Mouse (Mus musculus): Measurements from ENCODE around the gene Rcc2.

Rcc2 gene

GRCm38 (mm10) chr4:140710781-140711180 is 10.4 kb downstream of the Rcc2 start:
- DNase-seq (ENCODE audit: low spot score): no peak

- DNase-seq (ENCODE audit: low spot score): no peak
Observed at GRCm38 (mm10) chr4:140711360-140711759, 11.0 kb downstream of the Rcc2 start.

- DNase-seq (ENCODE audit: low spot score): peak; percentile 96
Observed at GRCm38 (mm10) chr4:140713480-140714365, 13.4 kb downstream of the Rcc2 start.

GRCm38 (mm10) chr4:140714586-140714985 is 14.2 kb downstream of the Rcc2 start:
- no peak for DNase-seq (ENCODE audit: low spot score)

- no peak for DNase-seq (ENCODE audit: low spot score)
Observed at GRCm38 (mm10) chr4:140716994-140717393, 16.7 kb downstream of the Rcc2 start.

- no peak for DNase-seq (ENCODE audit: low spot score)
Observed at GRCm38 (mm10) chr4:140718436-140718835, 18.1 kb downstream of the Rcc2 start.

GRCm38 (mm10) chr4:140720091-140720490 is 19.8 kb downstream of the Rcc2 start:
- no peak for DNase-seq (ENCODE audit: low spot score)

- DNase-seq (ENCODE audit: low spot score): no peak
Observed at GRCm38 (mm10) chr4:140721968-140722490, 21.7 kb downstream of the Rcc2 start.

- no peak for DNase-seq (ENCODE audit: low spot score)
Observed at GRCm38 (mm10) chr4:140722710-140723109, 22.4 kb downstream of the Rcc2 start.

- no peak for DNase-seq (ENCODE audit: low spot score)
Observed at GRCm38 (mm10) chr4:140723192-140723591, 22.9 kb downstream of the Rcc2 start.

- DNase-seq (ENCODE audit: low spot score): no peak
Observed at GRCm38 (mm10) chr4:140723801-140724200, 23.5 kb downstream of the Rcc2 start.

GRCm38 (mm10) chr4:140724739-140725138 is 24.4 kb downstream of the Rcc2 start:
- no peak for DNase-seq (ENCODE audit: low spot score)

- DNase-seq (ENCODE audit: low spot score): no peak
Observed at GRCm38 (mm10) chr4:140726907-140727306, 26.6 kb downstream of the Rcc2 start.

- no peak for DNase-seq (ENCODE audit: low spot score)
Observed at GRCm38 (mm10) chr4:140731654-140732053, 31.3 kb downstream of the Rcc2 start.

- no peak for DNase-seq (ENCODE audit: low spot score)
Observed at GRCm38 (mm10) chr4:140732871-140733270, 32.5 kb downstream of the Rcc2 start.

- DNase-seq (ENCODE audit: low spot score): no peak
Observed at GRCm38 (mm10) chr4:140740655-140741054, 40.3 kb downstream of the Rcc2 start.

- no peak for DNase-seq (ENCODE audit: low spot score)
Observed at GRCm38 (mm10) chr4:140741401-140741800, 41.1 kb downstream of the Rcc2 start.

GRCm38 (mm10) chr4:140742543-140742942 is 42.2 kb downstream of the Rcc2 start, which contains the start of gene Padi6:
Gene Padi6, minus strand, starts transcription at chr4:140742643.
- no peak for DNase-seq (ENCODE audit: low spot score)

GRCm38 (mm10) chr4:140743086-140743485 is 42.7 kb downstream of the Rcc2 start:
- no peak for DNase-seq (ENCODE audit: low spot score)

- DNase-seq (ENCODE audit: low spot score): no peak
Observed at GRCm38 (mm10) chr4:140744654-140745053, 44.3 kb downstream of the Rcc2 start.

- DNase-seq (ENCODE audit: low spot score): no peak
Observed at GRCm38 (mm10) chr4:140747978-140748377, 47.6 kb downstream of the Rcc2 start.

GRCm38 (mm10) chr4:140750328-140750727 is 50.0 kb downstream of the Rcc2 start:
- DNase-seq (ENCODE audit: low spot score): no peak

- DNase-seq (ENCODE audit: low spot score): no peak
Observed at GRCm38 (mm10) chr4:140753366-140753765, 53.0 kb downstream of the Rcc2 start.

- no peak for DNase-seq (ENCODE audit: low spot score)
Observed at GRCm38 (mm10) chr4:140755811-140756210, 55.5 kb downstream of the Rcc2 start.
